Mouse (Mus musculus) embryo, embryonic 11 days (tissue): Measurements from ENCODE around the gene Elf1.

Experiments
- DNase-seq: peaks from one replicate; pipeline ENCODE4 v3.0.0-alpha.2; 2015

The Elf1 gene

DNA sequence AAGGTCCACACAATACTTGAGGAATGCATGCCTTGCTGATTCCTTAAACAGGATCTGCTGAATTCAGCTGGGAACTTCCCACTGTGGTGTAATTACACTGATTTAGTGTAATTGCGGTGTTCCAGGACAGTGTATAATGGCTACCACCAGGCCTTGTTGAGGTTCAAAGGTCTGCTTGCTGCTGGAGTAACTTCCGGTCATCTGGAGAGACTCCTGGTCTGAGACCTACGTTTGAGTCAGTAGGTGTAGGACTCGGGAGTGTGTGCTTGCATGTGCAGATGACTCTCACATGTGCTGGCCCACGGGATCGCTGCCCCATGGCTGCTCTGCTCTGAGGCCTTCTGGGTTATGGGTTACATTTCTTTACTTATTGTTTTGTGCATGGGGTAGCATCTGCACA is 13.4 kb downstream of the Elf1 start:
- no peak for DNase-seq

DNA sequence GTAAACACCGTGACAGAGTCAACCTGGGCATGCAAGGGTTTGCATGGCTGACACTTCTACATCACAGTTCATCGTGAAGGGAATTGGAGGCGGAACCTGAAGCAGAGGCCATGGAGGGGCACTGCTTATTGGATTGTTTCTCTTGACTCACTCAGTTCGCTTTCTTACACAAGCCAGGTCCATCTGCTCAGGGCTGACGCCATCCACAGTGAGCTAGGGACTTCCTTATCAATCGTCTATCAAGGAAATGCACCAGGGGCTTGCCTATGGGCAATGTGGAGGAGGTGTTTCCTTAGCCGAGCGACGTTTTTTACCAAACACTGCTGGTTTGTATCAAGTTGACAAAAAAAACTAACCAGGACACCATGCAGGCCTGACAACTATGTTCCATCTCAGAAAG is 18.3 kb downstream of the Elf1 start:
- DNase-seq, result no peak

- no peak for DNase-seq
These were observed 19.8 kb downstream of the Elf1 start for GRCm38 (mm10) chr14:79500756-79501155.

DNA sequence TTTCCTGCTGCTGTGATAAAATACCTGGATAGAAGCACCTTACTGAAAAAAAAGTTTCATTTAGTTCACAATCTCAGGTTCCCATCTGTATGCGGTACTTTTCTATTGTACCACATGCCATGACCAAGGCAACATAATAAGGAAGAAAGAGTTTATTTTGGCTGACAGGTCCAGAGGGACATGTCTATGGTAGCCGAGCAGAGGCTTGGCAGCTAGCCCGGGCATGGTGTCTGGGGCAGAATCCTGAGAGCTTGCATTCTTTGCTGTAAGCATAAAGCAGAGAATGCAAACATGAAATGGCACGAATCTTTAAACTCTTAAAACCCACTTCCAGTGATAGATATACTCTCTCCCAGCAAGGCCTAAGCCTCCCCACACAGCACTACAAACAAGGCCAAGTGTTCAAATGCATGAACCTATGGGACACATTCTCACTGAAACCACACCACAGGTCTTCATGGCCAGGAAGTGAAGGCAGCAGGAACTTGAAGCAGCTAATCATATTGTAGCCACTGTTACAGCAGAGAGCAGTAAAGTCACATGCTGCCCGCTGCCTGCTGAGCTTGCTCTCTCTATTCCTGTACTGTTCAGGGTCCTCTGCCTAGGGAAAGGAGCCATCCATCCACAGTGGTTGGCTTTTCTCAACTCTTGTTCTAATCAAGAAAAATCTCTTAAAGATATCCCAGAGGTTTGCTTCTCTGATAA is 22.5 kb downstream of the Elf1 start:
- no peak for DNase-seq

GRCm38 (mm10) chr14:79504246-79505006 is 23.4 kb downstream of the Elf1 start:
- no peak for DNase-seq

- no peak for DNase-seq
These were observed 25.2 kb downstream of the Elf1 start for GRCm38 (mm10) chr14:79506207-79506606.

DNA sequence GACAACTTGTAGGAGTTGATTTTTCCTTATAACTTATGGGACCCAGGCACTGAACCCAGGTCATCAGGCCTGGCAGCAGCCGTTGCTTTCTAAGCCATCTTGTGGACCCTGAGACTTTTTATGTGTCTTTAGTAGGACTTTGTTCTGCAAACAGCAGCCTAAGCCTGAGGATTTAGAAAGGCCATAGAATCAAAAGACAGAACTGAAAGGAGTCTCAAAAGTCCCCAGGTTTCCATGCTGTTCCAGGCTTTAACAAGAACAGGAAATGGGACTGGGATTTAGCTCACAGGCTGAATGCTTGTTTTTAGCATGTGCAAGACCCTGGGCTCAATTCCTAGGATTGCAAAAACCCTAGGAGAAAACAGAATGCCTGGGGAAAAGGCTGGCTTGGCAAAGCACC is 26.9 kb downstream of the Elf1 start:
- DNase-seq, result no peak

DNA sequence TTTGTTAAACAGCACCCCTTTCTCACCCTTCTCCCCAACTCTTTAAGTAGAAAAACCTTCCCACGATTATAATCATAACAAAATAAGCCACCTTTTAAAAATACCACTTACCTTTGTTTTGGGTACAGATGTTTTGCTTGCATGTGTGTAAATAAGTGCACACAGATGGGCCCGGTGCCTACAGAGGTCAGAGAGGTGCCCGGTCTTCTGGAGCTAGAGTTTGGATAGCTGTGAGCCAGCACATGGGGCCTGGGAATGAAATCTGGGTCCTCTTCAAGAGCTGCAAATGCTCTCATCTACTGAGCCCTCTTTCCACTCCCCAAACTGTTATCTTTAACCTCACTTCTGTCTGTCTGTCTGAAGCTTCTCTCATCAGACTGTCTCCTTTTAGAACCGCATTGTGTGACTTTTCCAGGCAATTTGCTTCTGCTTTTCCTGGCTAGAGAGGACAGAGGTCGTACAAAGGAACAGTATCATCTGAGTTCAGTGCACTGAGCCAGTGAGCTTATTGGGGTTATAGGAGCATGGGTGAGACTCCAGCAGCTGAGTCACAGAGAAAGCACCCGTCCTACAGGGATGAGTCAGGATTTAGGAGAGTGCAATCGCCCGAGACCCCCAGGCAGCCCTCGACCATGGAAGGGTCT is 27.8 kb downstream of the Elf1 start:
- DNase-seq, result no peak

DNA sequence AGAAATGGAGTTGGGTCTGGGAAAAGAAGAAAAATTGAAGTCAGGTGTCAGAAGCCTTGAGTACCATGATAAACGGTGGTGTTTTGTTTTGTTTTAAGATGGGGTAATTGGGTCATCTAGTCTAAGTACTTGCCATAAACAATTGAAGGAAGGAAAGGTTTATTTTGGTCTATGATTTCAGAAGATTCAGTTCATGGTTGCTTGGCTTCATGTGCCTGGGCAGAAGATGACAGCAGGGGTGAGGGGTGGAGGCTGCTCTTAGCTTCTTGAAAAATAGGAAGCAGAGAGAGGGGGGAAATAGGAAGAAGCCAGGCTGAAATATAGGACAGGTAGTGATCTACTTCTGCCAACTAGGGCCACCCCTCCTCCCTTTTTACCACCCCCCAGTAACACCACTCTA is 30.5 kb downstream of the Elf1 start:
- no peak for DNase-seq

DNA sequence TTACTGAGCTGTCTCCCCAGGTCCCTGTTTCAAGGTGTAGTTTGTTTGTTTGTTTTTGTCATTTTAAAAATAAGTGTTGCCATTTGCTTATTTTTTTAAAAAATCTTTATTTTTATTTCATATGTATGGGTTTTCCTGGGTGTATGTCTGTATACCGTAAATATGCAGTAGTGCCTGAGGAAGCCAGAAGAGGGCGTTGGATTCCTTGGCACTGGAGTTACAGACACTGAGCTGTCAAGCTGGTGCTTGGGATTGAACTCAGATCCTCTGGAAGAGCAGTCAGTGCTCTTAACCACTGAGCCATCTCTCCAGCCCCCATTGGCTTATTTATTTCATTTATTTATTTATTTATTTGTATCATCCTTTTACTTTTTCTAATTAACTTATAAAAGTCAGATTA is 33.0 kb downstream of the Elf1 start:
- no peak for DNase-seq

- DNase-seq, result no peak
These were observed 34.1 kb downstream of the Elf1 start for GRCm38 (mm10) chr14:79515100-79515499.

DNA sequence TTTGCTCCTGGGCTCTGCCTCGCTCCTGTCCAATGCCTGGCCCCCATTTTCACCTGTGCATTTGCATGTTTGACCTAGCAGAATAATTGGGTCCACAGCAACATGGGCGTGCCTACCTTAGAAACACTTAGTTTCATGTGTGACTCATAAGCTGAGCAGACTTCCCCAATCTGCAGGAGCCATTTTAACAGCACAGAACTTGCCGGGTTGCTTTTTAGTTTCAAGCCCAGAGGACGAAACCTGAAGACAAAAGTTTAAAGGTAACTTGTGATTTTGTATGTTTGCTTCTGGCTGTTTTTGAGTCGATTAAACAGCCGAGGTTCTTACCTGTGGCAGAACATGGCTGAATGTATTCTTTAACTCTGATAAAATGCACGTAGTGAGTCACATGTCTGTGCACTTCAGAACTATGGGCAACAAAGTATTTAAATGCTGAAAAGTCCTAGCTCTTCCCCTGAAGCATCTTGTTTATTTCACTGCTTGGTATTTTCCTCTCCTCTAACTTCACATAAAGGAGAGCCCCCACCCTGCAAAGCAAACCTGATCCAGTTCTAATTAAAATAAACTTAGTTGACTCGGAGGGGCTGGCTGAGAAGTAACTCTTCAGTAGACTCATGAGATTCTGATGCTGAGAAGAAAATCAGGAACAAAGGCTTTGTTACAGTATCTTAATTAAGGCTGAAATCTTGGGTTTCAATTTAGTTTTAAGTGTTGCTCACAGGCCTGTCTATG is 34.7 kb downstream of the Elf1 start:
- no peak for DNase-seq

DNA sequence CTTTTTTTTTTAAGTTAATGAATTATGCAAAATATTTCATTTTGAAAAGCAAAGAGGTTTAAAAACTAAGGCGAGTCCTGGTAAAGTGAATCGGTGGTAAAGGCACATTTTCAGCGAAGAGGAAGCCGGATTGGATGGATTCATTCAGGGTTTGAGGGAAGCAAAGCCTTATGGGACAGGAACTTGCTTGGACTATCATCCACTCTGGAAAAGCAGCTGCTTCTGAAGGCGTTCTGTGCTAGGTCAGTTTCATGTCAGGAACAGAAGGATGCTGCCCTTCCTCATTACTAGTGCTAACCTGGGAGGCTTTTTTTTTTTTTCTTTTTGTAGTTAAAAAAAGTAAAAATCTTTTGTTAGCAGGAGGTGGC is 35.2 kb downstream of the Elf1 start:
- DNase-seq, result no peak

GRCm38 (mm10) chr14:79516751-79517150 is 35.8 kb downstream of the Elf1 start:
- DNase-seq, result no peak

DNA sequence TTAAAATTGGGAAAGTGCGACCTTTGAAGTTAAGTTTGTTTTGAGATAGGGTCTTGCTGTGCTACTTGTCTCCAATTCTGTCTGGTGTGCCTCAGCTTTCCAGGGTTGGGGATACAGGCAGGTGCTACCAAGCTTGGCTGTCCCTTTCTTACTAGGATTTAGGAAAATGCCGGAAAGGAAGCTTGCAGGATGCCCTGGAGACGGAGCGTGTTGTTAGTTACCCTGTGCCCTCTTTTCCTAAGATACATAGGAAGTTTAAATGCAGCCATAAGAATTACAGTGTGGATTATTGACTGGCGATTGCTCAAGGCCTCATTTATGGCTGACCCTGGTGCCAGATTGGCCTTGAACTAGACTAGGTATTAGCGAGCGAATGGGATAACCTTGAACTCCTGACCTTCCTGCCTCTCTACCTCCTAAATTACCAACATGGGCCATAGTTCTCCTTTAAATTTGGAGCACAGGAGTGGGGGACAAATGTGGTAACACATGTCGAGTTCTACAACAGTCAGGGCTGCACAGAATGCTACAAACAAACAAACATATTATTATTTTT is 36.3 kb downstream of the Elf1 start:
- no peak for DNase-seq

DNA sequence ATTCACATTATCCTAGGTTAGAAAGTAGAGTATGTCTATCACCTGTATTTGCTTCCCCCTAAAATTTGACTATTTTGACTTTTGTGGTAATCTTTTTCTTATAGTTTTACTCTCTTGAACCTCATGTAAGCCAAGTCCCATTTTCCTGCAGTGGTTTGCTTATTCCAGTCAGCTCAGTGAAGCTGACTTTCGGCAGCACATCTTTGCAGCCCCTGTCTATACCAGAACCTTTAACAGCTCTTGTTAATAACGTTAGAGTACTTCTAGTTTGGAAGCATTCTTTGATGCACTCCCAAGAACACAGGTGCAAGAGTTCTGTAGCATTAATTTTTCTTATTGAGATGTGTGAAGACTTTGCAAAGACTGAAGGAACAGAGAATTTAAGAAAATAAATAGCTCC is 37.1 kb downstream of the Elf1 start:
- DNase-seq, result no peak

DNA sequence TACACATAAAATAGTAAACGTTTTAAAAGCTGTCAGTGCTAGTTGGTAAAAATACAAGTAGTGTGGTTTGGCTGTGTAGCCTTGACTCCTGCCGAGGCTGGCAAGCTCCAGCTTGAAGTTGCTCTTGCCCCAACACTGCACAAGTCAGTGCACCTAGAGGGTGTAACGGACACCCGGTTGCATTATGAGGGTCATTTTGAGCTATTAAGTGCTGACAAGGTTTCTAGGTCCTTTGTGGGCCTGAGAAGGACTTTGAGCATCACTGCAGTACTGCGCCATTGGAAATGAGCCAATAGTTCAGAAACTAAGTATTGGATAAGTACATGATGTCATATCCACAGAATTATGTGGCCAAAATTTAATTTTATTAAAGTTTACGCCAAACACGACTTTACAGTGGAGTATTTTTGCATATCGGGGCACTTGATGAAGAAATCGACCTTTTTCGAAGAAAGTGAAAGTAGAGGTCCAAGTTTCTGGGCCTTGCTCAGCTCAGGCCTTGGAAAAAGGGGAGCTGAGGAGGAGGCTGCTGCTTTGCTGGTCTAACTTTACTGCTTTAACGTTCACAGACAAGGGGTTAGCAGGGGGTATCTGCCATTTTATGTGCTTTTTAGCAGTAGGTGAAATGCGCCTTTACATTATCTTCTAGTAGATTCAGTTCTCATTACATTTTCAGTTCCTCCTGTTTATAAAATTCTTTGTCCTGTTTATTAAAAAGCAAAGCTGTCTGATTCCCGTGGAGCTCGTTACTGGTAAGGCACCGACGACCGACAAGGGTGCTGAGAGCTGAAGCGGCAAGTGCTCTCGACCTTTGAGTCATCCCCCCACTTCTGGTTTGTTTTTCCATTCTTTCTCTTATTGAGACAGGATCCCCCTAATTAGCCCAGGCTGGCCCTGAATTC is 38.0 kb downstream of the Elf1 start:
- no peak for DNase-seq

- DNase-seq, result no peak
These were observed 38.6 kb downstream of the Elf1 start for GRCm38 (mm10) chr14:79519663-79519975.

DNA sequence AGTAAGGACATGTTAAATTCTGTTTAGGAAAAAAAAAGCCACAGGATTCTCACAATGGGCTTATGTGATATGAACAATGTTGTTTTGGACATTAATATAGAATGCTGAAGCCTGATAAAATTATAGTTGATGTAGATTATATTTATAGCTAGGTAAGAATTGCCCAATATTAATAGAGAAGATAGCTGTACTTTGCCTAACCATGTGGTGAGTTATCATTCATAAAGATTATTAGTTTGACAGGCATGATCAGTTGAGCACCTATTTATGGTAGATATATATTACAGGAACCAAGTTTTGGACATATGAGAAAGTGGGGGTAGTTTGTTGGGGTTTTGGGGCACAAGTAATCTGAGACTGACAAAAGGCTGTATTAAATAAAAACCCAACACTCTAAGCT is 39.6 kb downstream of the Elf1 start:
- no peak for DNase-seq

GRCm38 (mm10) chr14:79521056-79521455 is 40.1 kb downstream of the Elf1 start:
- no peak for DNase-seq

- DNase-seq, result no peak
These were observed 40.6 kb downstream of the Elf1 start for GRCm38 (mm10) chr14:79521471-79522117.

- DNase-seq, result no peak
These were observed 41.4 kb downstream of the Elf1 start for GRCm38 (mm10) chr14:79522387-79522786.
